ENCODE assay signal across 19 mouse cellular contexts in genomic region chr7:129678431-129678830, GRCm38 (mm10).
DNase-seq lines count a peak whose midpoint lies in the region; ATAC-seq lines count a peak whose summit lies in the region.
"Had no signal": no experiment of that assay in that cellular context is flagged by ENCODE, and none has a peak within 500 bp of the region (broad histone marks: within the 10 kb centered on the region; RNA-seq: fewer than 3 reads in every experiment).

No protein-coding gene starts in this region.

- no peak overlapping the region for H3K4me3 ChIP-seq in kidney, embryonic 14.5 days (ENCODE audit: low read length)
- H3K4me3 ChIP-seq: forebrain, embryonic 13.5 days; gastrocnemius, adult 2 months; heart, adult 2 months; midbrain, embryonic 10.5 days; myocyte had no signal

- ATAC-seq in kidney, embryonic 14.5 days (ENCODE audit: low FRiP score, low TSS enrichment): no peak
- ATAC-seq: forebrain, embryonic 13.5 days; inflammation-experienced regulatory T-cells, adult 6 months had no signal

- no peaks in the 10 kb centered on the region for H3K27me3 ChIP-seq in kidney, embryonic 14.5 days (ENCODE audit: control insufficient read depth, insufficient read depth, low read length)

- no peak overlapping the region for H3K9ac ChIP-seq in kidney, embryonic 14.5 days (ENCODE audit: low read depth, low read length)
- H3K9ac ChIP-seq: forebrain, embryonic 13.5 days had no signal

- no peak overlapping the region for H3K4me2 ChIP-seq in kidney, embryonic 14.5 days (replicated peaks; ENCODE audit: low read depth, low read length)
- H3K4me2 ChIP-seq: forebrain, embryonic 13.5 days; liver, embryonic 11.5 days had no signal

- peak overlapping the region; percentile 12 for H3K27ac ChIP-seq in kidney, embryonic 14.5 days (ENCODE audit: low read depth, low read length)
- H3K27ac ChIP-seq: forebrain, embryonic 13.5 days; gastrocnemius, adult 2 months; heart, adult 2 months; midbrain, embryonic 10.5 days had no signal

- 28% methylated on average over 8 of the region's 8 CpGs for WGBS in kidney, embryonic 14.5 days

- H3K9me3 ChIP-seq in kidney, embryonic 14.5 days (ENCODE audit: control insufficient read depth, low read length): no peaks in the 10 kb centered on the region
- H3K9me3 ChIP-seq: forebrain, embryonic 13.5 days; midbrain, embryonic 10.5 days had no signal

- H3K36me3 ChIP-seq in kidney, embryonic 14.5 days (ENCODE audit: control insufficient read depth, insufficient read depth, low read length): no peaks in the 10 kb centered on the region
- H3K36me3 ChIP-seq: midbrain, embryonic 10.5 days had no signal

- H3K4me1 ChIP-seq in kidney, embryonic 14.5 days (ENCODE audit: control insufficient read depth, insufficient read depth, low read length): peaks cover 28% of the 10 kb centered on the region

- DNase-seq in kidney, adult 11 months: no peak
- DNase-seq in urinary bladder, postnatal 14 days (ENCODE audit: low spot score): peak; percentile 32
- DNase-seq in urinary bladder, adult 18-20 months (ENCODE audit: low spot score in 2 of 2): no peak
- DNase-seq in lung, postnatal 14 days: peak; percentile 65
- DNase-seq in testis, postnatal 10 days (ENCODE audit: low spot score): no peak
- DNase-seq in heart, adult 9 months (ENCODE audit: low spot score in 2 of 2): no peak
- DNase-seq in cerebellum, postnatal 25 days: no peak
- DNase-seq: B cell, adult 2 months; cerebellum, adult 9-11 months; gastrocnemius, adult 2 months; heart, adult 2 months; layer of hippocampus, postnatal 36 days; thymus, adult 2 months had no signal

Comparison
In these comparisons a context has a peak if more than half of its experiments do, and no peak if none do; other contexts are left out.
1. DNase-seq: peak in urinary bladder, postnatal 14 days (single experiment) and lung, postnatal 14 days (single experiment); none in kidney, adult 11 months (single experiment), urinary bladder, adult 18-20 months (0 of 2), testis, postnatal 10 days (single experiment), heart, adult 9 months (0 of 2) and cerebellum, postnatal 25 days (0 of 2).